Mouse (Mus musculus): ENCODE measurements around the gene Coa4. TPM values are rescaled to one million over a fixed set of nuclear protein-coding genes. Genes with fewer than 3 reads are reported as not detected.

The Coa4 gene
- polyA plus RNA-seq, 1 experiment from 2014 or later: 17.2 TPM

DNA sequence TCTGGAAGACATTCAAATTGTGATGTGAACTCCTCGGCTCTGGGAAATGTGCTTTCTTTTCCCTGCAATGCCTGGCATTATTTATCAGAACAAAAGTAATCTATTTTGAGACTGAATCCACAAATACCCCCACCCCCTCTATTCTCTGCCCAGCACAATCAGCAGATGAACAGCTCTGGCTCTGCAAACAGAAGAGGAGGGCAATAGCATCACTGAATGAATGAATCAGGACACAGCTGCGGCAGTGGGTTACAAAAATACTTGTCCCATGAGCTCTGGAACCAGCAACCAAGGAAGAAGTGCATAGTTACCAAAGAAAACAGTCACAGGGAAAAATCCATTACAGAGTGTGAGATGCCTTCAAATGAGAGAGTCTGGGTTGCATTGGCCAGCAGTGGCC lies 41.9 kb downstream of the Coa4 start:
- ATAC-seq (ENCODE audit: low FRiP score): no peak
- no peaks in the 10 kb centered on the region for H3K9me3 ChIP-seq
- no peak overlapping the region for H3K9ac ChIP-seq
- no peak overlapping the region for H3K4me2 ChIP-seq
- H3K27ac ChIP-seq: no peak overlapping the region
- H3K4me1 ChIP-seq (replicated peaks): peaks cover 7% of the 10 kb centered on the region
- 70% methylated on average over 2 of the region's 2 CpGs for WGBS
- 0 out of 2 replicates have a peak, but pooled peaks cover 4% of the 10 kb centered on the region for H3K36me3 ChIP-seq
- no peaks in the 10 kb centered on the region for H3K27me3 ChIP-seq
- H3K4me3 ChIP-seq: no peak overlapping the region

DNA sequence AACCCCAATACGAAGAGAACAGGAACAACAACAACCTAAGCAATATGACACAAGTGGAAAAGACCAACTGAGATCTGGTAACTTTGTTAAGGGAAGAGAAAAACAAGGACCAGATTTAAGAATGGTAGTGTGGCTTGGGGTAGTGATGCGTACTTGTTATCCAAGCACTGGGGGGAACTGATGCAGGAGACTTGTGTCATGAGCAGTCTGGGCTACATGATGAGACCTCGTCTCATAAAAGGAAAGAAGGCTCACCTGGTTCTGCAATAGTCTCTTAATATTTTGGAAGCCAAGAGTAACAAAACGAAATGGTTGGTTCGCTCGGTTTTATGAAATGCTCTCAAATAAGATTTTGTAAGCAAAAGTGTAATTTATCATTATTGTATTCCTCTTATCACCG lies 45.4 kb downstream of the Coa4 start:
- Histone ChIP-seq H3K9me3 (no peaks in the 10 kb centered on the region), H3K36me3 (no peaks in the 10 kb centered on the region), H3K4me2 (peak overlapping the region; percentile 68), H3K9ac (peak overlapping the region; percentile 80), H3K4me1 (replicated peaks) (peaks cover 7% of the 10 kb centered on the region), H3K27ac (peak overlapping the region; percentile 97), H3K27me3 (no peaks in the 10 kb centered on the region), H3K4me3 (peak overlapping the region; percentile 54)
- WGBS: 39% methylated on average over 7 of the region's 7 CpGs
- ATAC-seq (ENCODE audit: low FRiP score): 0 out of 2 replicates have a peak, but pooled peaks have one; percentile 48

DNA sequence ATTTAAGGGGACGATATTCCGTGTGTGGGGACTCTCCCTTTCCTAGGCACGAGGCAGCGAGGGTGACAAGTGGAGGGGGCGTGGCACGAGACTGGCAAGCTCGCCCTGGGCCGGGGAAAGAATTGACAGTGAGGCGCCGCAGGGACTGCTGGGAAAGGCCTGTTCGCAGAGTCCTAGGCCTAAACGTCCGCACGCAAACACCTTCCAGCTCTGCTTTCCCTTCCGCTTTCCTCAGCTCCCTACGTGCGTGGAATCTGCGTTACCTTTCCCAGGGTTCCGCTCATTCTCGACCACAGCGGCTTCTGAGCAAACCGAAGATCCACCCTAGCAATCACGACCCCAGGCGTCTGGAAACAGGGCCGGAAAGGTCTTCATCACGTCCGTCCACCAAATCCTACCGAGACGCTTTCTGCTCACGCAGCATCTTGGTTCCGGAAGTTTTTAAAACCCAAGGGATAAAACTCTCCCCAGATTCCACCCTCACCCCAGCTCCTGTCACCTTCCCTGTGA lies 45.9 kb downstream of the Coa4 start:
- WGBS: under 1% methylated on average over 31 of the region's 31 CpGs
- no peaks in the 10 kb centered on the region for H3K9me3 ChIP-seq
- H3K4me2 ChIP-seq: peak overlapping the region; percentile 68
- peaks cover 7% of the 10 kb centered on the region for H3K4me1 ChIP-seq (replicated peaks)
- peak overlapping the region; percentile 54 for H3K4me3 ChIP-seq
- H3K9ac ChIP-seq: peak overlapping the region; percentile 80
- no peaks in the 10 kb centered on the region for H3K27me3 ChIP-seq
- ATAC-seq (ENCODE audit: low FRiP score): peak; percentile 95
- no peaks in the 10 kb centered on the region for H3K36me3 ChIP-seq
- H3K27ac ChIP-seq: peak overlapping the region; percentile 97

DNA sequence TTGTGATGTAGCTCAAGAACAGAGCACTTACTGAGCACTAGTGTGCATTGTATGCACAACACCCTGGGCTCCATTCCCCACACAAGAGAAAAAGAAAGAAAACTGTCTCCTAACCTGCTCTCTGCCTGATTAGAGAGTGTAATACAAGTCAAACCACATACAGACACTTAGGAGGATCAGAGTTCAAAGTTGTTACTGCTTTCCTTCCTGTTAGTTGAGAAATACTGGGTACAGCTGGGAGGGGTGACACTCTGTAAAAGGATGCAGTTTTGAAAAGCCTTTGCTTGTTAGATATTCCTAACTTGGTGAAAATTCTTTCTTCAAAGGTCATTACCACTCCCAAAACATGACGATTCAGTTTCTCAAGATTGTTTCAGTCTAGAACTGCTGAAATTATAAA lies 52.9 kb downstream of the Coa4 start:
- H3K4me1 ChIP-seq (replicated peaks): no peaks in the 10 kb centered on the region
- WGBS: 83% methylated on average over 1 of the region's 1 CpGs

More for the DNA sequence above, 52.9 kb downstream of the Coa4 start:
- H3K4me2 ChIP-seq: no peak overlapping the region
- no peak overlapping the region for H3K9ac ChIP-seq
- 0 out of 2 replicates have a peak, but pooled peaks cover 2% of the 10 kb centered on the region for H3K27me3 ChIP-seq
- no peaks in the 10 kb centered on the region for H3K36me3 ChIP-seq
- ATAC-seq (ENCODE audit: low FRiP score): no peak
- no peak overlapping the region for H3K4me3 ChIP-seq
- no peak overlapping the region for H3K27ac ChIP-seq
- no peaks in the 10 kb centered on the region for H3K9me3 ChIP-seq

Other genes with a start within 250 kb of the Coa4 start
- gene C2cd3, start 164.8 kb upstream of the Coa4 start, polyA plus RNA-seq (2015; fragmentation: Nextera tagmentation; extraction: Ambion mirVana): 19.6 and 22.4 TPM in 2 replicates
- 139 and 141 TPM in 2 replicates for gene Ppme1, start 164.8 kb upstream of the Coa4 start, polyA plus RNA-seq (2015; fragmentation: Nextera tagmentation; extraction: Ambion mirVana)
- not detected in 2 replicates for gene Ucp3, start 64.1 kb upstream of the Coa4 start, polyA plus RNA-seq (2015; fragmentation: Nextera tagmentation; extraction: Ambion mirVana)
- gene Ucp2, start 43.7 kb upstream of the Coa4 start, polyA plus RNA-seq (2015; fragmentation: Nextera tagmentation; extraction: Ambion mirVana): 75.2 and 78.6 TPM in 2 replicates
- gene Dnajb13, start 22.1 kb upstream of the Coa4 start, polyA plus RNA-seq (2015; fragmentation: Nextera tagmentation; extraction: Ambion mirVana): 4.4 and 8.5 TPM in 2 replicates
- 224 and 226 TPM in 2 replicates for gene Rab6a, start 70.3 kb downstream of the Coa4 start, polyA plus RNA-seq (2015; fragmentation: Nextera tagmentation; extraction: Ambion mirVana)
- 81.8 and 91.8 TPM in 2 replicates for gene Mrpl48, start 71.2 kb downstream of the Coa4 start, polyA plus RNA-seq (2015; fragmentation: Nextera tagmentation; extraction: Ambion mirVana)
- gene Plekhb1, start 125.3 kb downstream of the Coa4 start, polyA plus RNA-seq (2015; fragmentation: Nextera tagmentation; extraction: Ambion mirVana): 12.8 and 16.0 TPM in 2 replicates
- gene Fam168a, start 169.6 kb downstream of the Coa4 start, polyA plus RNA-seq (2015; fragmentation: Nextera tagmentation; extraction: Ambion mirVana): 93.8 and 105 TPM in 2 replicates